Mouse (Mus musculus) embryonic fibroblast, embryonic 13.5 days (primary cell): ENCODE results near the gene Nupr1l.

Source experiments
- CTCF ChIP-seq: IDR thresholded peaks from 2 replicates; pipeline ENCODE4 v1.5.1; 2011; ENCODE audit warnings: mild to moderate bottlenecking, control low read depth, low read length, moderate library complexity, borderline replicate concordance; ENCODE audit not compliant: insufficient read depth
- POLR2A ChIP-seq: IDR thresholded peaks from 2 replicates; pipeline ENCODE4 v1.6.1; 2011; ENCODE audit warnings: low read depth, mild to moderate bottlenecking, control low read depth, low read length, moderate library complexity

DNA sequence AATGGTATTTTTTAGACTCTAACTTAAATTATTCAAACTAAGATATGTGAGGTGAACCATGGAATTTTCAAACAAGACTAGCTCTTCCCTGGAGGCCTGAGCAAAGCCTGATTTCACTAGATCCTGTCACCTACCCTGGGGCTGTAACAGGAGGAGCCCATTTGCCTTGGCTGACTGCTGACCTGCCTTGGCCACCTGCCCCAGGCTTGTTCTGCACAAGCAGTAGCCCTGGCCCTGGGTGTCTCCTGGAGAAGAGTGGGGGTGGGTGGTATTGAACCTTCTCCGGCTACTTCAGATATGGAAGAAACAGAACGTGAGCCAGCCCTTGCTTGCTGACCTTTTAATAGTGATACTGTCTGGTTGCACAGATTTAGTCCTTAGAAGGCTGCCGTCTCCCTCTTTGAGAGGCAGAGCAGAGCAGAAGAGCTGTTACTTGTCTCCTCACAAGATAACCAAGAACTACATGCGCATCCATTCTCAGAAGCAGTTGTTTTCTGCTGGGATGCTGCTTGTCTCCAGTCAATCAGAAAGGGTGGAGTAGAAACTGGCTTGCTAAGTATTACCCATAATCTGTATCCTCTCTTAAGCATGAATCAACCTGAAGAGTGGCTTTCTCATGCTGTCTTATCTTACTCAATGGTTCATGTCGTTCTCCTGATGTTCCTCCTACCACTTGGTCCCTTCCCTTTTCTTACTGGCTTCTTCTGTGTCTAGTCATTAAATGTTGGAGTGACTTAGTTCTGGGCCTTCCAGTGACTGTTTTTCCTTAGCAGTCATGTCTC is 46.3 kb downstream of the Nupr1l start:
- TF ChIP-seq POLR2A (no peak), CTCF (no peak)
